Mouse (Mus musculus) heart, embryonic 14.5 days (tissue): ENCODE data around the gene AI481877. TPM values are rescaled to one million over a fixed set of nuclear protein-coding genes. Genes with fewer than 3 reads are reported as not detected.

Experiments used
- ATAC-seq: fragments of 200-750 bp; cut with Nextera tagmentation; 2 replicates; pipeline ENCODE4 v1.8.0; 2017; ENCODE audit warnings: low read depth, moderate TSS enrichment; ENCODE audit not compliant: insufficient number of reproducible peaks, insufficient read depth, low FRiP score
- H3K27ac ChIP-seq, 2 experiments: fragments of 200-500 bp in 1 of 2; fragments of 300-500 bp in 1 of 2; sonication (generic) in 1 of 2; replicated peaks in 1 of 2; 2 replicates each; pipeline ENCODE4 v1.5.1; 2012 to 2014; ENCODE audit warnings: low read depth in 2 of 2, low read length in 2 of 2, control low read depth in 1 of 2, mild to moderate bottlenecking in 1 of 2, mixed read lengths in 1 of 2; ENCODE audit not compliant: control insufficient read depth in 1 of 2, insufficient read depth in 1 of 2
- H3K27me3 ChIP-seq: fragments of 300-500 bp; sonication (generic); 2 replicates; pipeline ENCODE4 v1.6.1; 2014; ENCODE audit warnings: mild to moderate bottlenecking, low read length, control low read depth; ENCODE audit not compliant: control insufficient read depth, insufficient read depth
- H3K36me3 ChIP-seq: fragments of 300-500 bp; sonication (generic); 2 replicates; pipeline ENCODE4 v1.6.1; 2014; ENCODE audit warnings: mild to moderate bottlenecking, control low read depth, low read length, mixed read lengths; ENCODE audit not compliant: control insufficient read depth, insufficient read depth
- H3K4me1 ChIP-seq, 2 experiments: fragments of 200-500 bp in 1 of 2; fragments of 300-500 bp in 1 of 2; sonication (generic) in 1 of 2; 2 replicates each; pipeline ENCODE4 v1.6.1; 2012 to 2014; ENCODE audit warnings: low read length in 2 of 2, control low read depth in 1 of 2, mixed read lengths in 1 of 2; ENCODE audit not compliant: control insufficient read depth in 2 of 2, insufficient read depth in 2 of 2
- H3K4me2 ChIP-seq: fragments of 300-500 bp; sonication (generic); 2 replicates; pipeline ENCODE4 v1.6.1; 2014; ENCODE audit warnings: mild to moderate bottlenecking, low read length
- H3K4me3 ChIP-seq, 2 experiments: fragments of 200-500 bp in 1 of 2; fragments of 300-500 bp in 1 of 2; sonication (generic) in 1 of 2; 2 replicates each; pipeline ENCODE4 v1.5.1; 2012 to 2014; ENCODE audit warnings: low read length in 2 of 2, mild to moderate bottlenecking in 2 of 2, control low read depth in 1 of 2, low read depth in 1 of 2, moderate library complexity in 1 of 2; ENCODE audit not compliant: control insufficient read depth in 1 of 2, insufficient read depth in 1 of 2
- H3K9ac ChIP-seq: fragments of 300-500 bp; sonication (generic); 2 replicates; pipeline ENCODE4 v1.6.1; 2014; ENCODE audit warnings: mild to moderate bottlenecking, low read length
- H3K9me3 ChIP-seq: fragments of 300-500 bp; sonication (generic); 2 replicates; pipeline ENCODE4 v1.6.1; 2016; ENCODE audit warnings: low read length, control low read depth; ENCODE audit not compliant: control insufficient read depth
- WGBS: fragments of 180-500 bp; shearing (Covaris S2); extraction: QIAGEN DNeasy Blood & Tissue Kit; methylation state at CpG from one replicate; pipeline ENCODE4 v1.1.7; 2014; 5-methylcytosine and 5-hydroxymethylcytosine counted together
- polyA plus RNA-seq: library from polyadenylated mRNA; unstranded; fragments of >200 nt; fragmentation: Nextera tagmentation; extraction: Ambion mirVana; gene quantifications from 2 replicates; pipeline ENCODE4 v1.2.1, GENCODE M21; 2014

Gene AI481877
- polyA plus RNA-seq, 1 experiment from 2014 or later, result not detected

- ATAC-seq, result peak; percentile 72; the same call in 1 of the 2 replicates
- no peak overlapping the region for H3K4me3 ChIP-seq
- WGBS, result 8% methylated on average over 4 of the region's 4 CpGs
- 0 out of 2 replicates have a peak overlapping the region, but pooled peaks have one; percentile 28 for H3K4me2 ChIP-seq
- no peaks in the 10 kb centered on the region for H3K36me3 ChIP-seq
- peaks cover 10 to 20% of the 10 kb centered on the region in 2 experiments for H3K4me1 ChIP-seq
- H3K27ac ChIP-seq, result 0 out of 4 replicates have a peak overlapping the region, but pooled peaks of 1 of the 2 experiments have one; percentile 15
- H3K27me3 ChIP-seq, result no peaks in the 10 kb centered on the region
- H3K9me3 ChIP-seq, result no peaks in the 10 kb centered on the region
- H3K9ac ChIP-seq, result no peak overlapping the region
Observed at GRCm38 (mm10) chr4:59175003-59175402, 36.2 kb upstream of the AI481877 start.

DNA sequence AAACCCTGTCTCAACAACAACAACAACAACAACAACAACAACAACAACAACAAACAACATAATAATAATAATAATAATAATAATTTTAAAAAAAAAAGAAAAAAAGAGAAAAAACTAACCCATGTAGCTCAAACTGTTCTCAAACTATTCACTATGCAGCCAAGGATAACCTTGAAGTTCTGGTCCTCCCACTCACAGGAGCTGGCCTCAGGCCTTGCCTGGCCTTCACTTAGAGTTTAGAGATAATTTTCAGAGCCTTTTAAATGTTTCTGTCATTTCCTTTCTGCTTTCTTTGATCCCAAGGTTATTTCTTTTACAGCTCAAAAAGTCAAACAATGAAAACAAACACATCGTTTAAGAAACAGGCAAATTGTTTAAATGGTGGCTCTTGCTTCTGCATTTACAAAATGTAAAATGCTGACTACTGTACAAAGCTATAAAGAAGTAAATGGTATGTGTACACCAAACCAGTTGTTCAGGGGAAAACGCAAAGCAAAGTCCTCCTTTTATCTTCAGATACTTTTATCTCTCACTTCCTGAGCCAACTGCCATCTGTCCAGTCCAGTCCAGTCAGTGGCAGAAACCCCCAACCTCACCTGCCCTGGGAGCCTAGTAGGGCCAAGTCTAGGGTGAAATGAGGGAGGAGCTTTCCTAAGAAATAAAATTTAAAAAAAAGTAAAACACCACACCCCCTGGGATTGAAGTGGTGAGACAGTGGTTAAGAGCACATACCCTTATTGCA, 34.6 kb upstream of the AI481877 start:
- ATAC-seq, result no peak
- Histone ChIP-seq H3K9me3 (no peaks in the 10 kb centered on the region), H3K4me2 (no peak overlapping the region), H3K4me3 (no peak overlapping the region), H3K4me1 (peaks cover 10 to 20% of the 10 kb centered on the region in 2 experiments), H3K27ac (no peak overlapping the region), H3K36me3 (no peaks in the 10 kb centered on the region), H3K27me3 (no peaks in the 10 kb centered on the region), H3K9ac (no peak overlapping the region)
- WGBS, result 55% methylated on average over 2 of the region's 2 CpGs

GRCm38 (mm10) chr4:59172616-59173015, 33.8 kb upstream of the AI481877 start:
- Histone ChIP-seq H3K4me3 (no peak overlapping the region), H3K27me3 (no peaks in the 10 kb centered on the region), H3K36me3 (no peaks in the 10 kb centered on the region), H3K9me3 (no peaks in the 10 kb centered on the region), H3K4me2 (no peak overlapping the region), H3K27ac (no peak overlapping the region), H3K9ac (no peak overlapping the region), H3K4me1 (peaks cover 10 to 20% of the 10 kb centered on the region in 2 experiments)
- ATAC-seq, result no peak
- WGBS, result 37% methylated on average over 2 of the region's 2 CpGs

GRCm38 (mm10) chr4:59169981-59170380, 31.2 kb upstream of the AI481877 start:
- Histone ChIP-seq H3K9ac (no peak overlapping the region), H3K36me3 (no peaks in the 10 kb centered on the region), H3K27ac (no peak overlapping the region), H3K4me1 (peaks cover 7 to 8% of the 10 kb centered on the region in 2 experiments), H3K9me3 (no peaks in the 10 kb centered on the region), H3K27me3 (no peaks in the 10 kb centered on the region), H3K4me2 (no peak overlapping the region), H3K4me3 (no peak overlapping the region)
- ATAC-seq, result no peak
- 69% methylated on average over 5 of the region's 5 CpGs for WGBS

DNA sequence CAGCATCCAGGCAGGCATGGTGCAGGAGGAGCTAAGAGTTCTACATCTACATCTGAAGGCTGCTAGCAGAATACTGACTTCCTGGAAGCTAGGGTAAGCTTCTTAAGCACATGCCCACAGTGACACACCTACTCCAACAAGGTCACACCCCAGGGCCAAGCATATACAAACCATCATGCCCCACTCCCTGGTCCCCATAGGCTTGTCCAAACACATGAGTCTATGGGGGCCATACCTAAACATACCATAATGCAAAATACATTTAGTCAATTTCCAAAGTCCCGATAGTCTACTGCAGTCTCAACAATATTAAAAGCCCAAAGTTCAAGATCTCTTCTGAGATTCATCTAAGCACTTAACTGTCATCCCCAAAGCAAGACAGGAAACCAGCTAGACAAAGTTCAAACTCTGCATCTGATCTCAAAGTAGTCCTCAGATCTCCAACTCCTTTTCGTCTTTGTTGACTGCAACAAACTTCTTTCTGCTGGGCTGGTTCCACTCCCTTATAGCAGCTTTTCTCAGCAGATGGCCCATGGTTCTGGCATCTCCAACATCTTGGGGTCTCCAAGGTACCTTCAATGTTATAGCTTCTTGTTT, 28.6 kb upstream of the AI481877 start:
- no peak for ATAC-seq
- WGBS, result 83% methylated on average over 2 of the region's 2 CpGs
- Histone ChIP-seq H3K27me3 (no peaks in the 10 kb centered on the region), H3K27ac (no peak overlapping the region), H3K4me2 (no peak overlapping the region), H3K4me1 (no peaks in the 10 kb centered on the region), H3K9ac (no peak overlapping the region), H3K9me3 (no peaks in the 10 kb centered on the region), H3K4me3 (no peak overlapping the region), H3K36me3 (no peaks in the 10 kb centered on the region)

GRCm38 (mm10) chr4:59164034-59164433, 25.3 kb upstream of the AI481877 start:
- Histone ChIP-seq H3K9ac (no peak overlapping the region), H3K4me3 (no peak overlapping the region), H3K4me2 (no peak overlapping the region), H3K9me3 (no peaks in the 10 kb centered on the region), H3K4me1 (peaks cover 2 to 8% of the 10 kb centered on the region in 2 experiments; a peak in 2 of 4 replicates), H3K27ac (no peak overlapping the region), H3K36me3 (no peaks in the 10 kb centered on the region), H3K27me3 (no peaks in the 10 kb centered on the region)
- no peak for ATAC-seq
- 58% methylated on average over 2 of the region's 2 CpGs for WGBS

GRCm38 (mm10) chr4:59160959-59161670, 22.3 kb upstream of the AI481877 start:
- H3K27me3 ChIP-seq, result no peaks in the 10 kb centered on the region
- WGBS, result 37% methylated on average over 8 of the region's 8 CpGs
- no peak overlapping the region for H3K4me2 ChIP-seq
- H3K4me1 ChIP-seq, result peaks cover 14 to 24% of the 10 kb centered on the region in 2 experiments
- no peak overlapping the region for H3K4me3 ChIP-seq
- H3K9me3 ChIP-seq, result no peaks in the 10 kb centered on the region
- no peaks in the 10 kb centered on the region for H3K36me3 ChIP-seq
- H3K9ac ChIP-seq, result no peak overlapping the region
- no peak for ATAC-seq
- H3K27ac ChIP-seq, result no peak overlapping the region
